Mouse (Mus musculus): ENCODE data around the gene Rgs17.

GRCm38 (mm10) chr10:5804691-5805156 is 117.5 kb downstream of the Rgs17 start:
- TF ChIP-seq CTCF (IDR thresholded peaks at IDR 0.05; ENCODE audit: control insufficient read depth, insufficient read depth, insufficient replicate concordance, low read depth, low read length) (no peak), POLR2A (IDR thresholded peaks at IDR 0.05; ENCODE audit: control insufficient read depth, low read depth, low read length) (no peak)

Data from testis, adult 2 months (tissue).